Mouse (Mus musculus) embryo, embryonic 10 days (tissue): ENCODE data around the gene Gpld1.
A peak's percentile ranks its signal among the peaks of the same experiment; 100 is the strongest.

ENCODE experiments used
- DNase-seq: peaks from one replicate; pipeline ENCODE4 v3.0.0-alpha.2; 2015; ENCODE audit warnings: low spot score

Gene Gpld1

GRCm38 (mm10) chr13:25023129-25023528, 80.2 kb downstream of the Gpld1 start:
- DNase-seq: no peak

- peak; percentile 68 for DNase-seq
These were observed 81.7 kb downstream of the Gpld1 start for GRCm38 (mm10) chr13:25024655-25025054.

- no peak for DNase-seq
These were observed 83.6 kb downstream of the Gpld1 start for GRCm38 (mm10) chr13:25026409-25027113.

GRCm38 (mm10) chr13:25027114-25027425, 84.1 kb downstream of the Gpld1 start:
- no peak for DNase-seq

GRCm38 (mm10) chr13:25039488-25039887, 96.5 kb downstream of the Gpld1 start:
- DNase-seq: no peak
